Mouse (Mus musculus) intestine, embryonic 16.5 days (tissue): Measurements from ENCODE around the gene Kcnc2. TPM values are rescaled to one million over a fixed set of nuclear protein-coding genes. Genes with fewer than 3 reads are reported as not detected.

Source experiments
- ATAC-seq: fragments of 200-750 bp; cut with Nextera tagmentation; 2 replicates; pipeline ENCODE4 v1.8.0; 2017; ENCODE audit warnings: moderate TSS enrichment, moderate library complexity
- H3K27ac ChIP-seq: fragments of 300-500 bp; sonication (generic); 2 replicates; pipeline ENCODE4 v1.5.1; 2014; ENCODE audit warnings: mild to moderate bottlenecking, low read length
- H3K27me3 ChIP-seq: fragments of 300-500 bp; sonication (generic); replicated peaks from 2 replicates; pipeline ENCODE4 v1.6.1; 2014; ENCODE audit warnings: low read length, control low read depth, mixed read lengths; ENCODE audit not compliant: control insufficient read depth, insufficient read depth
- H3K36me3 ChIP-seq: fragments of 300-500 bp; sonication (generic); 2 replicates; pipeline ENCODE4 v1.6.1; 2014; ENCODE audit warnings: low read length, control low read depth; ENCODE audit not compliant: control insufficient read depth, insufficient read depth
- H3K4me1 ChIP-seq: fragments of 300-500 bp; sonication (generic); 2 replicates; pipeline ENCODE4 v1.6.1; 2014; ENCODE audit warnings: low read length, control low read depth, mixed read lengths; ENCODE audit not compliant: control insufficient read depth, insufficient read depth
- H3K4me2 ChIP-seq: fragments of 300-500 bp; sonication (generic); 2 replicates; pipeline ENCODE4 v1.6.1; 2014; ENCODE audit warnings: low read depth, low read length, control low read depth
- H3K4me3 ChIP-seq: fragments of 300-500 bp; sonication (generic); 2 replicates; pipeline ENCODE4 v1.5.1; 2014; ENCODE audit warnings: mild to moderate bottlenecking, low read length
- H3K9ac ChIP-seq: fragments of 300-500 bp; sonication (generic); 2 replicates; pipeline ENCODE4 v1.6.1; 2014; ENCODE audit warnings: low read depth, low read length
- H3K9me3 ChIP-seq: fragments of 300-500 bp; sonication (generic); 2 replicates; pipeline ENCODE4 v1.6.1; 2016; ENCODE audit warnings: low read length, control low read depth; ENCODE audit not compliant: control insufficient read depth
- WGBS: fragments of 180-500 bp; shearing (Covaris S2); extraction: QIAGEN DNeasy Blood & Tissue Kit; methylation state at CpG from one replicate; pipeline ENCODE4 v1.1.7; 2014; 5-methylcytosine and 5-hydroxymethylcytosine counted together
- polyA plus RNA-seq: library from polyadenylated mRNA; unstranded; fragments of >200 nt; fragmentation: Nextera tagmentation; extraction: Ambion mirVana; gene quantifications from 2 replicates; pipeline ENCODE4 v1.2.1, GENCODE M21; 2015

Gene Kcnc2
- polyA plus RNA-seq, 1 experiment from 2014 or later: 0.28 TPM

GRCm38 (mm10) chr10:112436950-112437349 lies 166.0 kb downstream of the Kcnc2 start:
- Histone ChIP-seq H3K36me3 (no peaks in the 10 kb centered on the region), H3K27me3 (no peaks in the 10 kb centered on the region), H3K4me2 (no peak overlapping the region), H3K9ac (no peak overlapping the region), H3K4me3 (no peak overlapping the region), H3K9me3 (no peaks in the 10 kb centered on the region), H3K27ac (no peak overlapping the region), H3K4me1 (no peaks in the 10 kb centered on the region)
- ATAC-seq: no peak
- WGBS: 76% methylated on average over 2 of the region's 2 CpGs

GRCm38 (mm10) chr10:112444640-112445039 lies 173.7 kb downstream of the Kcnc2 start:
- 67% methylated on average over 4 of the region's 4 CpGs for WGBS
- H3K9ac ChIP-seq: no peak overlapping the region

GRCm38 (mm10) chr10:112450910-112451309 lies 180.0 kb downstream of the Kcnc2 start:
- no peak overlapping the region for H3K9ac ChIP-seq
- no peaks in the 10 kb centered on the region for H3K27me3 ChIP-seq
- no peaks in the 10 kb centered on the region for H3K9me3 ChIP-seq
- WGBS: 83% methylated on average over 5 of the region's 5 CpGs
- no peaks in the 10 kb centered on the region for H3K36me3 ChIP-seq
- H3K4me1 ChIP-seq: no peaks in the 10 kb centered on the region
- no peak overlapping the region for H3K4me2 ChIP-seq
- no peak overlapping the region for H3K27ac ChIP-seq
- no peak overlapping the region for H3K4me3 ChIP-seq
- ATAC-seq: no peak

More at GRCm38 (mm10) chr10:112444640-112445039, 173.7 kb downstream of the Kcnc2 start:
- Histone ChIP-seq H3K9me3 (no peaks in the 10 kb centered on the region), H3K4me2 (no peak overlapping the region), H3K4me3 (no peak overlapping the region), H3K27ac (no peak overlapping the region), H3K27me3 (no peaks in the 10 kb centered on the region), H3K36me3 (no peaks in the 10 kb centered on the region), H3K4me1 (no peaks in the 10 kb centered on the region)
- no peak for ATAC-seq

GRCm38 (mm10) chr10:112468689-112469384 lies 197.9 kb downstream of the Kcnc2 start:
- ATAC-seq: no peak
- Histone ChIP-seq H3K9me3 (no peaks in the 10 kb centered on the region), H3K27me3 (no peaks in the 10 kb centered on the region), H3K9ac (no peak overlapping the region), H3K4me1 (no peaks in the 10 kb centered on the region), H3K36me3 (no peaks in the 10 kb centered on the region), H3K4me2 (no peak overlapping the region), H3K27ac (no peak overlapping the region), H3K4me3 (no peak overlapping the region)
- WGBS: 77% methylated on average over 6 of the region's 6 CpGs

- H3K9me3 ChIP-seq: no peaks in the 10 kb centered on the region
- 87% methylated on average over 6 of the region's 6 CpGs for WGBS
- ATAC-seq: no peak
These were observed 203.3 kb downstream of the Kcnc2 start for GRCm38 (mm10) chr10:112474122-112474810.

GRCm38 (mm10) chr10:112481461-112481860 lies 210.5 kb downstream of the Kcnc2 start:
- Histone ChIP-seq H3K9me3 (no peaks in the 10 kb centered on the region), H3K36me3 (no peaks in the 10 kb centered on the region), H3K4me3 (no peak overlapping the region), H3K4me1 (no peaks in the 10 kb centered on the region), H3K4me2 (no peak overlapping the region), H3K27ac (no peak overlapping the region), H3K27me3 (no peaks in the 10 kb centered on the region), H3K9ac (no peak overlapping the region)
- 86% methylated on average over 2 of the region's 2 CpGs for WGBS
- ATAC-seq: no peak

More at GRCm38 (mm10) chr10:112474122-112474810, 203.3 kb downstream of the Kcnc2 start:
- Histone ChIP-seq H3K27ac (no peak overlapping the region), H3K4me3 (no peak overlapping the region), H3K4me1 (no peaks in the 10 kb centered on the region), H3K9ac (no peak overlapping the region), H3K36me3 (no peaks in the 10 kb centered on the region), H3K4me2 (no peak overlapping the region), H3K27me3 (no peaks in the 10 kb centered on the region)

GRCm38 (mm10) chr10:112481921-112482607 lies 211.1 kb downstream of the Kcnc2 start:
- no peaks in the 10 kb centered on the region for H3K36me3 ChIP-seq
- H3K4me3 ChIP-seq: no peak overlapping the region
- no peak overlapping the region for H3K4me2 ChIP-seq
- no peaks in the 10 kb centered on the region for H3K27me3 ChIP-seq
- H3K9ac ChIP-seq: no peak overlapping the region
- ATAC-seq: no peak
- H3K27ac ChIP-seq: no peak overlapping the region
- 81% methylated on average over 9 of the region's 9 CpGs for WGBS
- H3K4me1 ChIP-seq: no peaks in the 10 kb centered on the region
- H3K9me3 ChIP-seq: no peaks in the 10 kb centered on the region

GRCm38 (mm10) chr10:112484387-112485105 lies 213.6 kb downstream of the Kcnc2 start:
- no peaks in the 10 kb centered on the region for H3K9me3 ChIP-seq
- H3K27me3 ChIP-seq: no peaks in the 10 kb centered on the region
- 77% methylated on average over 11 of the region's 11 CpGs for WGBS
- no peaks in the 10 kb centered on the region for H3K36me3 ChIP-seq
- H3K9ac ChIP-seq: no peak overlapping the region
- H3K4me3 ChIP-seq: no peak overlapping the region
- no peaks in the 10 kb centered on the region for H3K4me1 ChIP-seq
- H3K4me2 ChIP-seq: no peak overlapping the region
- no peak overlapping the region for H3K27ac ChIP-seq
- no peak for ATAC-seq

- Histone ChIP-seq H3K9ac (no peak overlapping the region), H3K4me2 (no peak overlapping the region), H3K9me3 (no peaks in the 10 kb centered on the region), H3K27me3 (no peaks in the 10 kb centered on the region), H3K27ac (no peak overlapping the region), H3K36me3 (no peaks in the 10 kb centered on the region), H3K4me3 (no peak overlapping the region), H3K4me1 (no peaks in the 10 kb centered on the region)
- no peak for ATAC-seq
These were observed 214.9 kb downstream of the Kcnc2 start for GRCm38 (mm10) chr10:112485819-112486218.
